Mouse (Mus musculus) heart, postnatal 4 days (tissue): ENCODE measurements around the gene Gm10778. TPM values are rescaled to one million over a fixed set of nuclear protein-coding genes. Genes with fewer than 3 reads are reported as not detected.
"Not testable (repeated sequence)": the region's sequence is repeated elsewhere in the genome, so short reads cannot be mapped to it uniquely, and the experiment has no call there.

ENCODE experiments used
- DNase-seq: peaks from one replicate; pipeline ENCODE4 v3.0.0; 2021
- total RNA-seq, 2 experiments: library from RNA; stranded (reverse); gene quantifications; 2 replicates each; pipeline ENCODE4 v1.2.3; 2021

Gm10778 gene
- total RNA-seq, 2 experiments from 2014 or later = 2.9 to 3.5 TPM

- no peak for DNase-seq
These were observed 20.5 kb upstream of the Gm10778 start, which contains the start of gene Ankrd24 for GRCm38 (mm10) chr10:81628390-81628789. TSS of gene Ankrd24 (plus strand) at chr10:81628540.

- DNase-seq = peak; percentile 85
These were observed 15.4 kb upstream of the Gm10778 start for GRCm38 (mm10) chr10:81633253-81634099.

GRCm38 (mm10) chr10:81636338-81636737, 12.5 kb upstream of the Gm10778 start:
- no peak for DNase-seq

GRCm38 (mm10) chr10:81638101-81638500, 10.8 kb upstream of the Gm10778 start:
- DNase-seq = no peak

- DNase-seq = not testable (repeated sequence)
These were observed 8.0 kb upstream of the Gm10778 start for GRCm38 (mm10) chr10:81640825-81641224.

- DNase-seq = no peak
These were observed 7.3 kb upstream of the Gm10778 start for GRCm38 (mm10) chr10:81641566-81641965.

- no peak for DNase-seq
These were observed 6.7 kb upstream of the Gm10778 start for GRCm38 (mm10) chr10:81641978-81642647.

GRCm38 (mm10) chr10:81642648-81643448, 6.0 kb upstream of the Gm10778 start:
- DNase-seq = no peak

GRCm38 (mm10) chr10:81643449-81644055, 5.3 kb upstream of the Gm10778 start:
- peak; percentile 97 for DNase-seq

GRCm38 (mm10) chr10:81644162-81644561, 4.7 kb upstream of the Gm10778 start:
- DNase-seq = no peak

GRCm38 (mm10) chr10:81644716-81645115, 4.1 kb upstream of the Gm10778 start:
- no peak for DNase-seq

GRCm38 (mm10) chr10:81645391-81645790, 3.5 kb upstream of the Gm10778 start:
- DNase-seq = no peak

- DNase-seq = no peak
These were observed 2.8 kb upstream of the Gm10778 start for GRCm38 (mm10) chr10:81646015-81646555.

- DNase-seq = no peak
These were observed 6.3 kb downstream of the Gm10778 start for GRCm38 (mm10) chr10:81655178-81655577.

- no peak for DNase-seq
These were observed 7.3 kb downstream of the Gm10778 start for GRCm38 (mm10) chr10:81656174-81656573.

- DNase-seq = not testable (repeated sequence)
These were observed 38.3 kb downstream of the Gm10778 start for GRCm38 (mm10) chr10:81687114-81687513.

GRCm38 (mm10) chr10:81704531-81705301, 55.9 kb downstream of the Gm10778 start, which contains the start of gene Zfp433:
TSS of gene Zfp433 (plus strand) at chr10:81704825.
- not testable (repeated sequence) for DNase-seq
